Mouse (Mus musculus): Measurements from ENCODE around the gene Vkorc1l1. TPM values are rescaled to one million over a fixed set of nuclear protein-coding genes. Genes with fewer than 3 reads are reported as not detected.

Vkorc1l1 gene
- polyA plus RNA-seq, 1 experiment = 14.4 TPM

- Histone ChIP-seq H3K4me3 (replicated peaks; ENCODE audit: control insufficient read depth, low read depth, low read length) (no peak overlapping the region), H3K27ac (ENCODE audit: control insufficient read depth, insufficient read depth, low read depth, low read length, poor library complexity) (no peak overlapping the region), H3K4me1 (ENCODE audit: control insufficient read depth, insufficient read depth, low read length) (no peaks in the 10 kb centered on the region; the same call in 1 of the 2 replicates)
- WGBS = 83% methylated on average over 7 of the region's 7 CpGs
- no peak for TF ChIP-seq POLR2A (IDR thresholded peaks at IDR 0.05; ENCODE audit: borderline replicate concordance, control insufficient read depth, low read depth, low read length)
- no peak for TF ChIP-seq CTCF (IDR thresholded peaks at IDR 0.05; ENCODE audit: control insufficient read depth, insufficient read depth, low read length)
Observed at GRCm38 (mm10) chr5:130027696-130028095, 85.9 kb downstream of the Vkorc1l1 start.

GRCm38 (mm10) chr5:130029142-130029897 is 87.5 kb downstream of the Vkorc1l1 start, which contains the start of the genes Asl and Crcp:
Gene Asl, minus strand, starts transcription at chr5:130029247.
Gene Crcp, plus strand, starts transcription at chr5:130029290.
- Histone ChIP-seq H3K4me1 (ENCODE audit: control insufficient read depth, insufficient read depth, low read length) (no peaks in the 10 kb centered on the region; the same call in none of the 2 replicates), H3K27ac (ENCODE audit: control insufficient read depth, insufficient read depth, low read depth, low read length, poor library complexity) (peak within 1 kb of the TSS; percentile 95), H3K4me3 (replicated peaks; ENCODE audit: control insufficient read depth, low read depth, low read length) (peak within 1 kb of the TSS; percentile 98)
- TF ChIP-seq CTCF (IDR thresholded peaks at IDR 0.05; ENCODE audit: control insufficient read depth, insufficient read depth, low read length) (no peak), POLR2A (IDR thresholded peaks at IDR 0.05; ENCODE audit: borderline replicate concordance, control insufficient read depth, low read depth, low read length) (peak; percentile 88)
- 1% methylated on average over 51 of the region's 51 CpGs for WGBS

- H3K27ac ChIP-seq (ENCODE audit: control insufficient read depth, insufficient read depth, low read depth, low read length, poor library complexity) = no peak overlapping the region
- WGBS = 83% methylated on average over 19 of the region's 19 CpGs
- TF ChIP-seq CTCF (IDR thresholded peaks at IDR 0.05; ENCODE audit: control insufficient read depth, insufficient read depth, low read length) = no peak
- no peak for TF ChIP-seq POLR2A (IDR thresholded peaks at IDR 0.05; ENCODE audit: borderline replicate concordance, control insufficient read depth, low read depth, low read length)
- H3K4me1 ChIP-seq (ENCODE audit: control insufficient read depth, insufficient read depth, low read length) = no peaks in the 10 kb centered on the region; the same call in none of the 2 replicates
- no peak overlapping the region for H3K4me3 ChIP-seq (replicated peaks; ENCODE audit: control insufficient read depth, low read depth, low read length)
Observed at GRCm38 (mm10) chr5:130031410-130032390, 89.9 kb downstream of the Vkorc1l1 start.

GRCm38 (mm10) chr5:130033869-130034268 is 92.1 kb downstream of the Vkorc1l1 start:
- TF ChIP-seq CTCF (IDR thresholded peaks at IDR 0.05; ENCODE audit: control insufficient read depth, insufficient read depth, low read length) = no peak
- TF ChIP-seq POLR2A (IDR thresholded peaks at IDR 0.05; ENCODE audit: borderline replicate concordance, control insufficient read depth, low read depth, low read length) = no peak
- no peaks in the 10 kb centered on the region; the same call in none of the 2 replicates for H3K4me1 ChIP-seq (ENCODE audit: control insufficient read depth, insufficient read depth, low read length)
- WGBS = 67% methylated on average over 2 of the region's 2 CpGs
- no peak overlapping the region for H3K4me3 ChIP-seq (replicated peaks; ENCODE audit: control insufficient read depth, low read depth, low read length)
- H3K27ac ChIP-seq (ENCODE audit: control insufficient read depth, insufficient read depth, low read depth, low read length, poor library complexity) = no peak overlapping the region

Other genes with a start within 250 kb of the Vkorc1l1 start
- gene Sept14, start 233.5 kb upstream of the Vkorc1l1 start, polyA plus RNA-seq (2011; ENCODE audit: insufficient read depth, insufficient read length, low replicate concordance, missing spikeins) = not detected in 2 replicates
- 46.9 and 47.0 TPM in 2 replicates for gene Mrps17, start 226.5 kb upstream of the Vkorc1l1 start, polyA plus RNA-seq (2011; ENCODE audit: insufficient read depth, insufficient read length, low replicate concordance, missing spikeins)
- gene Nipsnap2, start 216.9 kb upstream of the Vkorc1l1 start, polyA plus RNA-seq (2011; ENCODE audit: insufficient read depth, insufficient read length, low replicate concordance, missing spikeins) = 18.7 and 24.9 TPM in 2 replicates
- gene Psph, start 154.5 kb upstream of the Vkorc1l1 start, polyA plus RNA-seq (2011; ENCODE audit: insufficient read depth, insufficient read length, low replicate concordance, missing spikeins) = 4.3 and 11.1 TPM in 2 replicates
- 7.7 and 16.3 TPM in 2 replicates for gene Sumf2, start 95.0 kb upstream of the Vkorc1l1 start, polyA plus RNA-seq (2011; ENCODE audit: insufficient read depth, insufficient read length, low replicate concordance, missing spikeins)
- gene Chchd2, start 54.5 kb upstream of the Vkorc1l1 start, polyA plus RNA-seq (2011; ENCODE audit: insufficient read depth, insufficient read length, low replicate concordance, missing spikeins) = 657 and 717 TPM in 2 replicates
- 1.5 TPM in 1 of 2 replicates, not detected in the other for gene Zbed5, start 46.2 kb upstream of the Vkorc1l1 start, polyA plus RNA-seq (2011; ENCODE audit: insufficient read depth, insufficient read length, low replicate concordance, missing spikeins)
- 6.4 TPM in 1 of 2 replicates, not detected in the other for gene Phkg1, start 43.4 kb upstream of the Vkorc1l1 start, polyA plus RNA-seq (2011; ENCODE audit: insufficient read depth, insufficient read length, low replicate concordance, missing spikeins)
- not detected in 2 replicates for gene Nupr1l, start 33.4 kb upstream of the Vkorc1l1 start, polyA plus RNA-seq (2011; ENCODE audit: insufficient read depth, insufficient read length, low replicate concordance, missing spikeins)
- gene Gusb, start 61.1 kb downstream of the Vkorc1l1 start, polyA plus RNA-seq (2011; ENCODE audit: insufficient read depth, insufficient read length, low replicate concordance, missing spikeins) = 14.5 and 22.6 TPM in 2 replicates
- gene Asl, start 87.3 kb downstream of the Vkorc1l1 start, polyA plus RNA-seq (2011; ENCODE audit: insufficient read depth, insufficient read length, low replicate concordance, missing spikeins) = 14.9 and 37.1 TPM in 2 replicates
- gene Crcp, start 87.3 kb downstream of the Vkorc1l1 start, polyA plus RNA-seq (2011; ENCODE audit: insufficient read depth, insufficient read length, low replicate concordance, missing spikeins) = 10.5 and 18.0 TPM in 2 replicates
- gene Tpst1, start 131.4 kb downstream of the Vkorc1l1 start, polyA plus RNA-seq (2011; ENCODE audit: insufficient read depth, insufficient read length, low replicate concordance, missing spikeins) = 3.1 and 5.2 TPM in 2 replicates
- 6.1 and 6.6 TPM in 2 replicates for gene Kctd7, start 202.9 kb downstream of the Vkorc1l1 start, polyA plus RNA-seq (2011; ENCODE audit: insufficient read depth, insufficient read length, low replicate concordance, missing spikeins)
- gene Rabgef1, start 229.8 kb downstream of the Vkorc1l1 start, polyA plus RNA-seq (2011; ENCODE audit: insufficient read depth, insufficient read length, low replicate concordance, missing spikeins) = 16.9 and 36.5 TPM in 2 replicates